Mouse (Mus musculus): Measurements from ENCODE around the gene Atf7.

GRCm38 (mm10) chr15:102656658-102657057 lies 31.4 kb upstream of the Atf7 start:
- TF ChIP-seq MAFK (IDR thresholded peaks at IDR 0.05; ENCODE audit: insufficient read depth, low read depth, low read length) (no peak), ZNF384 (IDR thresholded peaks at IDR 0.05; ENCODE audit: low read depth, low read length) (no peak), CHD2 (IDR thresholded peaks at IDR 0.05; ENCODE audit: low read depth, low read length) (no peak), ZC3H11A (IDR thresholded peaks at IDR 0.05; ENCODE audit: borderline replicate concordance, low read depth, low read length) (no peak), HCFC1 (IDR thresholded peaks at IDR 0.05; ENCODE audit: borderline replicate concordance, insufficient read depth, low read length) (no peak)

Data from ES-E14 (cell line).